Mouse (Mus musculus): ENCODE measurements around the gene Asic4. TPM values are rescaled to one million over a fixed set of nuclear protein-coding genes. Genes with fewer than 3 reads are reported as not detected.
A peak's percentile ranks its signal among the peaks of the same experiment; 100 is the strongest.

Gene Asic4
- polyA plus RNA-seq, 1 experiment from 2014 or later = 0.05 TPM

- H3K27ac ChIP-seq (ENCODE audit: low read length) = no peak overlapping the region
- H3K9ac ChIP-seq (ENCODE audit: low read length) = no peak overlapping the region
- no peaks in the 10 kb centered on the region for H3K9me3 ChIP-seq (ENCODE audit: control insufficient read depth, low read length)
- H3K4me3 ChIP-seq (ENCODE audit: low read length) = no peak overlapping the region; the same call in 1 of the 2 replicates
- WGBS = 11% methylated on average over 35 of the region's 35 CpGs
- H3K4me1 ChIP-seq (replicated peaks; ENCODE audit: control insufficient read depth, insufficient read depth, low read length) = peaks cover 23% of the 10 kb centered on the region
- H3K27me3 ChIP-seq (ENCODE audit: control insufficient read depth, insufficient read depth, low read depth, low read length) = peaks cover 28% of the 10 kb centered on the region
- no peak for ATAC-seq (ENCODE audit: low read depth)
- peak overlapping the region; percentile 85 for H3K4me2 ChIP-seq (ENCODE audit: low read depth, low read length)
- peaks cover 20% of the 10 kb centered on the region; the same call in 1 of the 2 replicates for H3K36me3 ChIP-seq (ENCODE audit: control insufficient read depth, insufficient read depth, low read length)
Observed at GRCm38 (mm10) chr1:75477264-75477965, 27.2 kb downstream of the Asic4 start.

- ATAC-seq (ENCODE audit: low read depth) = no peak
- Histone ChIP-seq H3K27ac (ENCODE audit: low read length) (no peak overlapping the region), H3K9ac (ENCODE audit: low read length) (no peak overlapping the region), H3K4me3 (ENCODE audit: low read length) (peak overlapping the region; percentile 79), H3K4me1 (replicated peaks; ENCODE audit: control insufficient read depth, insufficient read depth, low read length) (peaks cover 23% of the 10 kb centered on the region), H3K36me3 (ENCODE audit: control insufficient read depth, insufficient read depth, low read length) (peaks cover 18% of the 10 kb centered on the region; the same call in 1 of the 2 replicates), H3K4me2 (ENCODE audit: low read depth, low read length) (peak overlapping the region; percentile 85), H3K27me3 (ENCODE audit: control insufficient read depth, insufficient read depth, low read depth, low read length) (peaks cover 34% of the 10 kb centered on the region), H3K9me3 (ENCODE audit: control insufficient read depth, low read length) (no peaks in the 10 kb centered on the region)
- WGBS = 25% methylated on average over 3 of the region's 3 CpGs
Observed at GRCm38 (mm10) chr1:75477966-75478290, 27.7 kb downstream of the Asic4 start.

GRCm38 (mm10) chr1:75478497-75478896 lies 28.3 kb downstream of the Asic4 start:
- peak overlapping the region; percentile 76 for H3K9ac ChIP-seq (ENCODE audit: low read length)
- peaks cover 39% of the 10 kb centered on the region for H3K27me3 ChIP-seq (ENCODE audit: control insufficient read depth, insufficient read depth, low read depth, low read length)
- H3K4me1 ChIP-seq (replicated peaks; ENCODE audit: control insufficient read depth, insufficient read depth, low read length) = peaks cover 23% of the 10 kb centered on the region
- H3K9me3 ChIP-seq (ENCODE audit: control insufficient read depth, low read length) = no peaks in the 10 kb centered on the region
- H3K4me3 ChIP-seq (ENCODE audit: low read length) = peak overlapping the region; percentile 79
- peak; percentile 16 for ATAC-seq (ENCODE audit: low read depth)
- H3K4me2 ChIP-seq (ENCODE audit: low read depth, low read length) = peak overlapping the region; percentile 85
- under 1% methylated on average over 21 of the region's 25 CpGs for WGBS
- peak overlapping the region; percentile 87 for H3K27ac ChIP-seq (ENCODE audit: low read length)
- peaks cover 18% of the 10 kb centered on the region; the same call in 1 of the 2 replicates for H3K36me3 ChIP-seq (ENCODE audit: control insufficient read depth, insufficient read depth, low read length)

GRCm38 (mm10) chr1:75478916-75479634 lies 28.8 kb downstream of the Asic4 start, which contains the start of the genes Chpf and Tmem198:
TSS of gene Chpf (minus strand) at chr1:75479307.
TSS of gene Tmem198 (plus strand) at chr1:75479532.
- ATAC-seq (ENCODE audit: low read depth) = peak; percentile 91
- peaks cover 42% of the 10 kb centered on the region for H3K27me3 ChIP-seq (ENCODE audit: control insufficient read depth, insufficient read depth, low read depth, low read length)
- WGBS = under 1% methylated on average over 58 of the region's 76 CpGs

GRCm38 (mm10) chr1:75479635-75479989 lies 29.4 kb downstream of the Asic4 start:
- 0 out of 2 replicates have a peak overlapping the region, but pooled peaks have one; percentile 19 for H3K9ac ChIP-seq (ENCODE audit: low read length)
- WGBS = 1% methylated on average over 24 of the region's 24 CpGs
- H3K4me1 ChIP-seq (replicated peaks; ENCODE audit: control insufficient read depth, insufficient read depth, low read length) = peaks cover 23% of the 10 kb centered on the region
- peaks cover 18% of the 10 kb centered on the region; the same call in 1 of the 2 replicates for H3K36me3 ChIP-seq (ENCODE audit: control insufficient read depth, insufficient read depth, low read length)
- H3K27me3 ChIP-seq (ENCODE audit: control insufficient read depth, insufficient read depth, low read depth, low read length) = peaks cover 47% of the 10 kb centered on the region
- peak overlapping the region; percentile 85 for H3K4me2 ChIP-seq (ENCODE audit: low read depth, low read length)
- ATAC-seq (ENCODE audit: low read depth) = peak; percentile 32
- H3K27ac ChIP-seq (ENCODE audit: low read length) = no peak overlapping the region
- no peaks in the 10 kb centered on the region for H3K9me3 ChIP-seq (ENCODE audit: control insufficient read depth, low read length)
- peak overlapping the region; percentile 79 for H3K4me3 ChIP-seq (ENCODE audit: low read length)

More at GRCm38 (mm10) chr1:75478916-75479634, 28.8 kb downstream of the Asic4 start, which contains the start of the genes Chpf and Tmem198:
- peak within 1 kb of the TSS; percentile 87 for H3K27ac ChIP-seq (ENCODE audit: low read length)
- H3K4me2 ChIP-seq (ENCODE audit: low read depth, low read length) = peak within 1 kb of the TSS; percentile 85
- peaks cover 18% of the 10 kb centered on the region; the same call in 1 of the 2 replicates for H3K36me3 ChIP-seq (ENCODE audit: control insufficient read depth, insufficient read depth, low read length)
- no peaks in the 10 kb centered on the region for H3K9me3 ChIP-seq (ENCODE audit: control insufficient read depth, low read length)
- H3K4me1 ChIP-seq (replicated peaks; ENCODE audit: control insufficient read depth, insufficient read depth, low read length) = peaks cover 23% of the 10 kb centered on the region
- peak within 1 kb of the TSS; percentile 79 for H3K4me3 ChIP-seq (ENCODE audit: low read length)
- peak within 1 kb of the TSS; percentile 76 for H3K9ac ChIP-seq (ENCODE audit: low read length)

GRCm38 (mm10) chr1:75480036-75480435 lies 29.8 kb downstream of the Asic4 start:
- H3K27me3 ChIP-seq (ENCODE audit: control insufficient read depth, insufficient read depth, low read depth, low read length) = peaks cover 49% of the 10 kb centered on the region

GRCm38 (mm10) chr1:75480735-75481134 lies 30.5 kb downstream of the Asic4 start:
- Histone ChIP-seq H3K27me3 (ENCODE audit: control insufficient read depth, insufficient read depth, low read depth, low read length) (peaks cover 54% of the 10 kb centered on the region), H3K4me3 (ENCODE audit: low read length) (no peak overlapping the region), H3K27ac (ENCODE audit: low read length) (no peak overlapping the region), H3K9ac (ENCODE audit: low read length) (no peak overlapping the region), H3K4me2 (ENCODE audit: low read depth, low read length) (no peak overlapping the region), H3K4me1 (replicated peaks; ENCODE audit: control insufficient read depth, insufficient read depth, low read length) (peaks cover 23% of the 10 kb centered on the region), H3K9me3 (ENCODE audit: control insufficient read depth, low read length) (no peaks in the 10 kb centered on the region), H3K36me3 (ENCODE audit: control insufficient read depth, insufficient read depth, low read length) (peaks cover 8% of the 10 kb centered on the region; the same call in 1 of the 2 replicates)
- WGBS = 84% methylated on average over 7 of the region's 7 CpGs
- no peak for ATAC-seq (ENCODE audit: low read depth)

More at GRCm38 (mm10) chr1:75480036-75480435, 29.8 kb downstream of the Asic4 start:
- no peaks in the 10 kb centered on the region for H3K9me3 ChIP-seq (ENCODE audit: control insufficient read depth, low read length)
- 19% methylated on average over 13 of the region's 13 CpGs for WGBS
- H3K27ac ChIP-seq (ENCODE audit: low read length) = no peak overlapping the region
- H3K4me2 ChIP-seq (ENCODE audit: low read depth, low read length) = peak overlapping the region; percentile 85
- peaks cover 15% of the 10 kb centered on the region; the same call in 1 of the 2 replicates for H3K36me3 ChIP-seq (ENCODE audit: control insufficient read depth, insufficient read depth, low read length)
- peak overlapping the region; percentile 79 for H3K4me3 ChIP-seq (ENCODE audit: low read length)
- H3K4me1 ChIP-seq (replicated peaks; ENCODE audit: control insufficient read depth, insufficient read depth, low read length) = peaks cover 23% of the 10 kb centered on the region
- H3K9ac ChIP-seq (ENCODE audit: low read length) = no peak overlapping the region
- no peak for ATAC-seq (ENCODE audit: low read depth)

GRCm38 (mm10) chr1:75486561-75486960 lies 36.3 kb downstream of the Asic4 start:
- Histone ChIP-seq H3K4me1 (replicated peaks; ENCODE audit: control insufficient read depth, insufficient read depth, low read length) (peaks cover 9% of the 10 kb centered on the region), H3K9me3 (ENCODE audit: control insufficient read depth, low read length) (no peaks in the 10 kb centered on the region), H3K27ac (ENCODE audit: low read length) (no peak overlapping the region), H3K9ac (ENCODE audit: low read length) (no peak overlapping the region), H3K4me2 (ENCODE audit: low read depth, low read length) (no peak overlapping the region; the same call in 1 of the 2 replicates), H3K36me3 (ENCODE audit: control insufficient read depth, insufficient read depth, low read length) (peaks cover 12% of the 10 kb centered on the region), H3K4me3 (ENCODE audit: low read length) (no peak overlapping the region), H3K27me3 (ENCODE audit: control insufficient read depth, insufficient read depth, low read depth, low read length) (peaks cover 66% of the 10 kb centered on the region)
- no peak for ATAC-seq (ENCODE audit: low read depth)
- WGBS = 7% methylated on average over 24 of the region's 24 CpGs

GRCm38 (mm10) chr1:75487040-75487404 lies 36.8 kb downstream of the Asic4 start:
- Histone ChIP-seq H3K4me1 (replicated peaks; ENCODE audit: control insufficient read depth, insufficient read depth, low read length) (peaks cover 9% of the 10 kb centered on the region), H3K9ac (ENCODE audit: low read length) (no peak overlapping the region), H3K27ac (ENCODE audit: low read length) (no peak overlapping the region), H3K27me3 (ENCODE audit: control insufficient read depth, insufficient read depth, low read depth, low read length) (peaks cover 62% of the 10 kb centered on the region), H3K9me3 (ENCODE audit: control insufficient read depth, low read length) (no peaks in the 10 kb centered on the region), H3K4me2 (ENCODE audit: low read depth, low read length) (peak overlapping the region; percentile 64), H3K4me3 (ENCODE audit: low read length) (peak overlapping the region; percentile 49), H3K36me3 (ENCODE audit: control insufficient read depth, insufficient read depth, low read length) (peaks cover 16% of the 10 kb centered on the region)
- no peak for ATAC-seq (ENCODE audit: low read depth)
- WGBS = 2% methylated on average over 13 of the region's 13 CpGs
